Mouse (Mus musculus): Measurements from ENCODE around the gene Pikfyve.

DNA sequence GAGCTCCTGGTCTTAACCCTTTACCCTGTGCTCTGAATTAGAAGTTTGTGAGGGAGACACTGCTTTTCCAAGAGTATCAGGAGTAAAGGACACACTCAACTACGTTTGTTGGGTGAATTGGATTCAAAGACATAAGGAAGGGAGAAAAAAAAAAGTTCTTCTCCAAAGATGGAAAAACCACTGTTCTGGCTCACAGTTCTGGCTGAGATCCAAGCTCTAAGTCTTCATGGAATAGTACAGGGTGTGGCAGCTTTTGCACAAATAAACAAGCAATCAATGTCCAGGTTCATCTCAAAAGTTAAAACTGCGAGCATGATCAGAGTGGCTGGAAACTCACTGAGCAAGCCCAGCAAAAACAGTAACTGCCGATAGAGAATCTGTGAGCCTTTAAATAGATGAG, 38.5 kb upstream of the Pikfyve start:
- TF ChIP-seq POLR2A (IDR thresholded peaks at IDR 0.05; ENCODE audit: low read depth, low read length) (no peak), CTCF (IDR thresholded peaks at IDR 0.05; ENCODE audit: extremely low read depth, insufficient read length, insufficient replicate concordance, low read depth, low read length) (no peak)
